Mouse (Mus musculus) central nervous system, embryonic 18 days (tissue): ENCODE results near the gene Dact2. TPM values are rescaled to one million over a fixed set of nuclear protein-coding genes. Genes with fewer than 3 reads are reported as not detected.

Experiments used
- polyA plus RNA-seq: library from polyadenylated mRNA; depleted of rRNA; stranded (reverse); fragments of >200 nt; gene quantifications from 2 replicates; pipeline ENCODE4 v1.2.3, GENCODE M21; 2012; rRNA removed

Dact2 gene
- 4.4 and 4.7 TPM in 2 replicates for polyA plus RNA-seq

GRCm38 (mm10) chr17:14204061-14204460 is at the start of gene Dact2:
Gene Dact2, minus strand, starts transcription at chr17:14204304.

Other genes with a start within 250 kb of the Dact2 start
- not detected in 2 replicates for gene Gm7356, start 200.6 kb downstream of the Dact2 start, polyA plus RNA-seq
- gene Gm7358, start 144.8 kb downstream of the Dact2 start, polyA plus RNA-seq: not detected in 2 replicates
- gene Smoc2, start 75.2 kb upstream of the Dact2 start, polyA plus RNA-seq: 3.1 and 8.4 TPM in 2 replicates